Mouse (Mus musculus): ENCODE data around the gene Mafg. TPM values are rescaled to one million over a fixed set of nuclear protein-coding genes. Genes with fewer than 3 reads are reported as not detected.
A peak's percentile ranks its signal among the peaks of the same experiment; 100 is the strongest.
"Not testable (repeated sequence)": the region's sequence is repeated elsewhere in the genome, so short reads cannot be mapped to it uniquely, and the experiment has no call there.

Mafg gene
- polyA plus RNA-seq (2015; fragmentation: Nextera tagmentation; extraction: Ambion mirVana): 36.4 and 38.7 TPM in 2 replicates

GRCm38 (mm10) chr11:120633520-120634343, at the start of gene Mafg:
TSS of gene Mafg (minus strand) at chr11:120633600.
- peaks cover 10% of the 10 kb centered on the region for H3K36me3 ChIP-seq
- peaks cover 33% of the 10 kb centered on the region for H3K4me1 ChIP-seq
- WGBS: 12% methylated on average over 58 of the region's 58 CpGs
- H3K9ac ChIP-seq: peak within 1 kb of the TSS; percentile 84
- H3K4me2 ChIP-seq (replicated peaks): peak within 1 kb of the TSS; percentile 65
- peak within 1 kb of the TSS; percentile 93 for H3K4me3 ChIP-seq (replicated peaks)
- peak; percentile 91 for ATAC-seq (ENCODE audit: insufficient number of reproducible peaks, low FRiP score, low TSS enrichment, low read depth)
- no peaks in the 10 kb centered on the region for H3K27me3 ChIP-seq
- H3K9me3 ChIP-seq (replicated peaks): no peaks in the 10 kb centered on the region
- peak within 1 kb of the TSS; percentile 86 for H3K27ac ChIP-seq (replicated peaks)

- 94% methylated on average over 5 of the region's 5 CpGs for WGBS
- no peak overlapping the region for H3K9ac ChIP-seq
- no peaks in the 10 kb centered on the region for H3K27me3 ChIP-seq
- H3K9me3 ChIP-seq (replicated peaks): no peaks in the 10 kb centered on the region
- no peak overlapping the region for H3K4me3 ChIP-seq (replicated peaks)
- H3K36me3 ChIP-seq: peaks cover 41% of the 10 kb centered on the region
- H3K27ac ChIP-seq (replicated peaks): no peak overlapping the region
- H3K4me1 ChIP-seq: peaks cover 10% of the 10 kb centered on the region
- ATAC-seq (ENCODE audit: insufficient number of reproducible peaks, low FRiP score, low TSS enrichment, low read depth): no peak
- H3K4me2 ChIP-seq (replicated peaks): no peak overlapping the region
These were observed 49.3 kb upstream of the Mafg start for GRCm38 (mm10) chr11:120682683-120683082.

GRCm38 (mm10) chr11:120679909-120680308, 46.5 kb upstream of the Mafg start:
- Histone ChIP-seq H3K4me2 (replicated peaks) (no peak overlapping the region), H3K4me3 (replicated peaks) (no peak overlapping the region), H3K27ac (replicated peaks) (no peak overlapping the region), H3K9me3 (replicated peaks) (no peaks in the 10 kb centered on the region), H3K27me3 (no peaks in the 10 kb centered on the region), H3K9ac (no peak overlapping the region), H3K4me1 (peaks cover 3% of the 10 kb centered on the region; the same call in 1 of the 2 replicates), H3K36me3 (peaks cover 43% of the 10 kb centered on the region)
- WGBS: 69% methylated on average over 3 of the region's 3 CpGs
- no peak for ATAC-seq (ENCODE audit: insufficient number of reproducible peaks, low FRiP score, low TSS enrichment, low read depth)

DNA sequence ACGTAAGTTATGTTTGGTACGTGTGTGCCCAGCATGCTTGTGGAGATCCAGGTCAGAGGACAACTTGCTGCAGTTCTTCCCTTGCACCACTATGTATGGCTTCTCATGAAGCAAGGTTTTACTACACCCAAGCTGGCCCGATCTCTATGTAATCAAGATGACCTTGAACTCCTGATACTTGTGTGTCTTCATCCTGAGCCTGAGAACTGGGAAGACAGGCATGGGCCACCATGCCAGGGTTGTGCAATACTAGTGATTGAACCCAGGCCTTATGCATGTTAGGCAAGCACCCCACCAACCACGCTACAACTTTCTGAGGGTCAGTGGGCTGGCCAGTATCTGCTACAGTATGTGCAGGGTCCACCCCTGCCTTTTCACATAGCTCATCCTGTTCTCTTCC, 43.6 kb upstream of the Mafg start:
- Histone ChIP-seq H3K36me3 (peaks cover 37% of the 10 kb centered on the region), H3K4me1 (peaks cover 16% of the 10 kb centered on the region), H3K27me3 (no peaks in the 10 kb centered on the region), H3K9me3 (replicated peaks) (no peaks in the 10 kb centered on the region), H3K9ac (no peak overlapping the region), H3K4me2 (replicated peaks) (no peak overlapping the region), H3K27ac (replicated peaks) (no peak overlapping the region), H3K4me3 (replicated peaks) (no peak overlapping the region)
- WGBS: 85% methylated on average over 4 of the region's 4 CpGs
- no peak for ATAC-seq (ENCODE audit: insufficient number of reproducible peaks, low FRiP score, low TSS enrichment, low read depth)

DNA sequence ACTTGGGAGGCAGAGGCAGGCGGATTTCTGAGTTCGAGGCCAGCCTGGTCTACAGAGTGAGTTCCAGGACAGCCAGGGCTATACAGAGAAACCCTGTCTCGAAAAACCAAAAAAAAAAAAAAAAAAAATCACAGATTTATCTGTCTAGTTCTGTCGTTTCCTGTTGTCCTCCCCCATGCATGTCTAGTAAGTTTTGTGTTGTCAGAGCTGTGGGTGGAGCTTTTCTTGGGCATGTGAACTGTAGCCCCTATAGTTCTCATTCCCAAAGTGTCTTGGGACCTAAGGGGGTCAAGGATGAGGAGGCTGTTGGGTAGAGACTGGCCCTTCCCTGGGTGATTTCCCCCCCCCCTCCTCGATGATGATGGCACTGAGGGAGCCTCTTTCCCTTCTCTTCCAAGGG, 42.5 kb upstream of the Mafg start:
- not testable (repeated sequence) for H3K9ac ChIP-seq; ATAC-seq (ENCODE audit: insufficient number of reproducible peaks, low FRiP score, low TSS enrichment, low read depth); H3K9me3 ChIP-seq (replicated peaks); H3K4me2 ChIP-seq (replicated peaks); H3K27ac ChIP-seq (replicated peaks); H3K4me3 ChIP-seq (replicated peaks); H3K27me3 ChIP-seq
- Histone ChIP-seq H3K4me1 (peaks cover 16% of the 10 kb centered on the region), H3K36me3 (peaks cover 28% of the 10 kb centered on the region)
- 79% methylated on average over 5 of the region's 5 CpGs for WGBS

- Histone ChIP-seq H3K9me3 (replicated peaks) (no peaks in the 10 kb centered on the region), H3K36me3 (peaks cover 17% of the 10 kb centered on the region), H3K4me3 (replicated peaks) (peak overlapping the region; percentile 67), H3K9ac (peak overlapping the region; percentile 73), H3K27ac (replicated peaks) (peak overlapping the region; percentile 87), H3K4me2 (replicated peaks) (peak overlapping the region; percentile 61), H3K27me3 (no peaks in the 10 kb centered on the region), H3K4me1 (peaks cover 16% of the 10 kb centered on the region)
- WGBS: 39% methylated on average over 12 of the region's 12 CpGs
- ATAC-seq (ENCODE audit: insufficient number of reproducible peaks, low FRiP score, low TSS enrichment, low read depth): no peak
These were observed 40.3 kb upstream of the Mafg start for GRCm38 (mm10) chr11:120673594-120674122.

GRCm38 (mm10) chr11:120672687-120673593, 39.5 kb upstream of the Mafg start, which contains the start of gene Aspscr1:
TSS of gene Aspscr1 (plus strand) at chr11:120672973.
- peak; percentile 97 for ATAC-seq (ENCODE audit: insufficient number of reproducible peaks, low FRiP score, low TSS enrichment, low read depth)
- Histone ChIP-seq H3K36me3 (peaks cover 10% of the 10 kb centered on the region), H3K9ac (peak within 1 kb of the TSS; percentile 73), H3K27me3 (no peaks in the 10 kb centered on the region), H3K4me2 (replicated peaks) (peak within 1 kb of the TSS; percentile 61), H3K9me3 (replicated peaks) (no peaks in the 10 kb centered on the region), H3K4me3 (replicated peaks) (peak within 1 kb of the TSS; percentile 67), H3K4me1 (peaks cover 16% of the 10 kb centered on the region), H3K27ac (replicated peaks) (peak within 1 kb of the TSS; percentile 87)
- WGBS: 2% methylated on average over 83 of the region's 83 CpGs

GRCm38 (mm10) chr11:120666617-120667016, 33.2 kb upstream of the Mafg start:
- H3K9ac ChIP-seq: no peak overlapping the region
- H3K9me3 ChIP-seq (replicated peaks): no peaks in the 10 kb centered on the region
- peaks cover 15% of the 10 kb centered on the region for H3K4me1 ChIP-seq
- H3K4me2 ChIP-seq (replicated peaks): no peak overlapping the region
- peaks cover 23% of the 10 kb centered on the region for H3K27me3 ChIP-seq
- ATAC-seq (ENCODE audit: insufficient number of reproducible peaks, low FRiP score, low TSS enrichment, low read depth): no peak
- no peak overlapping the region for H3K4me3 ChIP-seq (replicated peaks)
- no peak overlapping the region for H3K27ac ChIP-seq (replicated peaks)
- H3K36me3 ChIP-seq: no peaks in the 10 kb centered on the region
- WGBS: 4% methylated on average over 3 of the region's 3 CpGs

- Histone ChIP-seq H3K36me3 (no peaks in the 10 kb centered on the region), H3K4me1 (peaks cover 23% of the 10 kb centered on the region), H3K4me2 (replicated peaks) (no peak overlapping the region), H3K9me3 (replicated peaks) (no peaks in the 10 kb centered on the region), H3K4me3 (replicated peaks) (no peak overlapping the region), H3K27me3 (peaks cover 35% of the 10 kb centered on the region), H3K9ac (no peak overlapping the region), H3K27ac (replicated peaks) (no peak overlapping the region)
- ATAC-seq (ENCODE audit: insufficient number of reproducible peaks, low FRiP score, low TSS enrichment, low read depth): peak; percentile 28; the same call in 1 of the 2 replicates
- WGBS: 59% methylated on average over 3 of the region's 3 CpGs
These were observed 32.0 kb upstream of the Mafg start for GRCm38 (mm10) chr11:120665406-120665805.

DNA sequence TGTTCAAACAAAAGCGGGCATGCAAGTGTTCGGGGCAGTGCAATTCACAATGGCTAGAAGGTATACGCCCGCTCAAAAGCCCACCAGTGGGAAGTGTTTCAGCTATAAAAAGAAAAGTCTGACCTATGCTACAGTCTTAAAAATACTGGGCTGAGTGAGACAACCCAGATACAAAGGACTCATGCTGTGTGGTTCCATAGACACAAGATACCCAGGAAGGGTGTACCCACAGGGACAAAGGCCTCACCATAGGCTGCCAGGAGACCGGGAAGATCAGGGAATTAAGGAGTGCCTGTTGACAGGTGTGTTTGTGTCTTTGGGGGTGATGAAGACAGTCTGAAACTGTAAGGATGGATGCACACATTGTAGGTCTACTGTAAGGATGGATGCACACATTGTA, 30.3 kb upstream of the Mafg start:
- peaks cover 52% of the 10 kb centered on the region for H3K27me3 ChIP-seq
- WGBS: 87% methylated on average over 5 of the region's 5 CpGs
- H3K9me3 ChIP-seq (replicated peaks): no peaks in the 10 kb centered on the region
- peaks cover 39% of the 10 kb centered on the region for H3K4me1 ChIP-seq
- no peak for ATAC-seq (ENCODE audit: insufficient number of reproducible peaks, low FRiP score, low TSS enrichment, low read depth)
- no peaks in the 10 kb centered on the region for H3K36me3 ChIP-seq
- no peak overlapping the region for H3K9ac ChIP-seq
- no peak overlapping the region for H3K4me3 ChIP-seq (replicated peaks)
- H3K27ac ChIP-seq (replicated peaks): no peak overlapping the region
- H3K4me2 ChIP-seq (replicated peaks): no peak overlapping the region

GRCm38 (mm10) chr11:120662759-120663158, 29.4 kb upstream of the Mafg start:
- no peak overlapping the region for H3K9ac ChIP-seq
- H3K4me2 ChIP-seq (replicated peaks): no peak overlapping the region
- no peak for ATAC-seq (ENCODE audit: insufficient number of reproducible peaks, low FRiP score, low TSS enrichment, low read depth)
- no peak overlapping the region for H3K4me3 ChIP-seq (replicated peaks)
- WGBS: 55% methylated on average over 6 of the region's 6 CpGs
- no peak overlapping the region for H3K27ac ChIP-seq (replicated peaks)
- no peaks in the 10 kb centered on the region for H3K36me3 ChIP-seq
- no peaks in the 10 kb centered on the region for H3K9me3 ChIP-seq (replicated peaks)
- peaks cover 61% of the 10 kb centered on the region for H3K27me3 ChIP-seq
- peaks cover 40% of the 10 kb centered on the region for H3K4me1 ChIP-seq

All from embryonic facial prominence, embryonic 15.5 days (tissue).